Mouse (Mus musculus) heart, postnatal 4 days (tissue): ENCODE data around the gene Zfp978. TPM values are rescaled to one million over a fixed set of nuclear protein-coding genes. Genes with fewer than 3 reads are reported as not detected.
"Not testable (repeated sequence)": the region's sequence is repeated elsewhere in the genome, so short reads cannot be mapped to it uniquely, and the experiment has no call there.

Experiments
- DNase-seq: peaks from one replicate; pipeline ENCODE4 v3.0.0; 2021
- total RNA-seq, 2 experiments: library from RNA; stranded (reverse); gene quantifications; 2 replicates each; pipeline ENCODE4 v1.2.3; 2021

Zfp978 gene
- total RNA-seq = under 1 TPM; 0.31 to 0.34 TPM

- not testable (repeated sequence) for DNase-seq
These were observed at the start of gene Zfp978 for GRCm38 (mm10) chr4:147361003-147361402. Zfp978 (plus strand) TSS chr4:147361303.

- not testable (repeated sequence) for DNase-seq
These were observed 25.9 kb upstream of the Zfp978 start for GRCm38 (mm10) chr4:147335036-147335690.

- not testable (repeated sequence) for DNase-seq
These were observed 25.3 kb upstream of the Zfp978 start for GRCm38 (mm10) chr4:147335691-147336367.

GRCm38 (mm10) chr4:147336368-147337195, 24.5 kb upstream of the Zfp978 start:
- peak; percentile 25 for DNase-seq

GRCm38 (mm10) chr4:147337520-147337919, 23.6 kb upstream of the Zfp978 start:
- DNase-seq = not testable (repeated sequence)

GRCm38 (mm10) chr4:147338032-147338610, 23.0 kb upstream of the Zfp978 start:
- no peak for DNase-seq

GRCm38 (mm10) chr4:147338706-147339105, 22.4 kb upstream of the Zfp978 start:
- DNase-seq = not testable (repeated sequence)

- not testable (repeated sequence) for DNase-seq
These were observed 21.4 kb upstream of the Zfp978 start for GRCm38 (mm10) chr4:147339601-147340219.

- not testable (repeated sequence) for DNase-seq
These were observed 20.9 kb upstream of the Zfp978 start for GRCm38 (mm10) chr4:147340236-147340635.

GRCm38 (mm10) chr4:147340876-147341275, 20.2 kb upstream of the Zfp978 start:
- DNase-seq = not testable (repeated sequence)

GRCm38 (mm10) chr4:147343042-147343908, 17.8 kb upstream of the Zfp978 start:
- DNase-seq = not testable (repeated sequence)

- not testable (repeated sequence) for DNase-seq
These were observed 16.0 kb upstream of the Zfp978 start for GRCm38 (mm10) chr4:147345061-147345554.

- not testable (repeated sequence) for DNase-seq
These were observed 14.6 kb upstream of the Zfp978 start for GRCm38 (mm10) chr4:147346361-147347035.

- not testable (repeated sequence) for DNase-seq
These were observed 13.8 kb upstream of the Zfp978 start for GRCm38 (mm10) chr4:147347300-147347699.

GRCm38 (mm10) chr4:147347880-147348279, 13.2 kb upstream of the Zfp978 start:
- not testable (repeated sequence) for DNase-seq

- not testable (repeated sequence) for DNase-seq
These were observed 12.7 kb upstream of the Zfp978 start for GRCm38 (mm10) chr4:147348401-147348800.

- not testable (repeated sequence) for DNase-seq
These were observed 12.0 kb upstream of the Zfp978 start for GRCm38 (mm10) chr4:147348906-147349686.

GRCm38 (mm10) chr4:147349687-147350415, 11.3 kb upstream of the Zfp978 start:
- not testable (repeated sequence) for DNase-seq

- DNase-seq = not testable (repeated sequence)
These were observed 10.6 kb upstream of the Zfp978 start for GRCm38 (mm10) chr4:147350541-147350940.
